Mouse (Mus musculus) liver (tissue): ENCODE data around the gene Dydc1.
A peak's percentile ranks its signal among the peaks of the same experiment; 100 is the strongest.

Experiments used
- DNase-seq: peaks from one replicate; pipeline ENCODE4 v3.0.0-alpha.2; 2020; ENCODE audit warnings: mixed read lengths

Gene Dydc1

DNA sequence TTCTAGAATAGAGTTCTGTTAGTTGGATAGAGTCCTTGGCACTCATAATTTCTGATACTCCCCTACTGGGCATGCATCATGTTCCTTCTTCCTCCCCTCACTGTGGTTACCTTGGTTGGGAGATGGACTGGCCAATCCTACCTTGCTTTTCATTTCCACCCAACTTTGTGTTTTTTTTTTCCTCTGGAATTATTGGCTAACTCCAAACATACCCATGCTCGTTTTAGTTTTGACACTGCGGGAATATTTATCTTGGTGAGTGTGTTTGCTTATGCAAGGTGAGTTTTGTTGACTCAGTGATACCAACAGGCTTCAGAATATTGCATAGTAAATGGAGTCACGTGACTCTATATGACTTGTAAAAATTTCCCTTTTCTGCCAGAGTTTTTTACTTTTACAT lies 28.0 kb downstream of the Dydc1 start:
- DNase-seq = no peak

DNA sequence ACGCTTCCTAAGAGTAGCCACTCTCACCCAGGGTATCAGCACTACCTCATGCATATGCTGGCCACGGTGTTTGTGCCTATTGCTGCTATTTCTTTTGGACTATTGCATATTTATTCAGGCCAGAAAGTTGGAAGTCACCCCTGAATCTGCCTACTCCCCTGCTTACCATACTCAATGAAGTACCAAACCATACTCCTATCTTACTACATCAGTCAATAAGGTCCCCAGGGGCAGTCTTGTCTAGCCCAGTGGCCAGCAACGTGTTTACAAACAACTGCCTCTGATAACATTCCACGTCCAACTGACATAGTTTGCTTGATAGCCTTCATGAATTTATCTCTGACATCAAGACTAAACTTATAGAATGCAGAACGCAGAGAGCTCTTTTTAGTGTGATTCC lies 28.5 kb downstream of the Dydc1 start:
- DNase-seq = no peak

DNA sequence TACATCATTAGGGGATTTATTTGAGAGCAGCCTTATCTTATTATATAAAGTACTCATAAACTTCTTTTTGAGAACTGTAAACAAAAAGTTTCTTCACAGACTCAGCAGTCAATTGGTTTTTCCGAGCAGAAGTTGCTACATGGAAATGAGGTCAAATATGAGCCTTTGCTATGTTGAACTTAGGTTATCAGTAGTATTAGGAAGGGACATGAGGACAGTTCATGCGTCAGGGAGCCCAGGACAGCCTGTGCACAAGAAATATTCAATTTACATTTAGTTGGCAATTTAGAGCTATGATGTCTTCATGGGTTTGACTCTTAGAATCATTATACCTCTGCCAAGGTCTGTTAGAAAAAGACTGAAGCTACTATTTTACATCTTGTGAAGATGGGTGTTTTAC lies 29.6 kb downstream of the Dydc1 start:
- no peak for DNase-seq

DNA sequence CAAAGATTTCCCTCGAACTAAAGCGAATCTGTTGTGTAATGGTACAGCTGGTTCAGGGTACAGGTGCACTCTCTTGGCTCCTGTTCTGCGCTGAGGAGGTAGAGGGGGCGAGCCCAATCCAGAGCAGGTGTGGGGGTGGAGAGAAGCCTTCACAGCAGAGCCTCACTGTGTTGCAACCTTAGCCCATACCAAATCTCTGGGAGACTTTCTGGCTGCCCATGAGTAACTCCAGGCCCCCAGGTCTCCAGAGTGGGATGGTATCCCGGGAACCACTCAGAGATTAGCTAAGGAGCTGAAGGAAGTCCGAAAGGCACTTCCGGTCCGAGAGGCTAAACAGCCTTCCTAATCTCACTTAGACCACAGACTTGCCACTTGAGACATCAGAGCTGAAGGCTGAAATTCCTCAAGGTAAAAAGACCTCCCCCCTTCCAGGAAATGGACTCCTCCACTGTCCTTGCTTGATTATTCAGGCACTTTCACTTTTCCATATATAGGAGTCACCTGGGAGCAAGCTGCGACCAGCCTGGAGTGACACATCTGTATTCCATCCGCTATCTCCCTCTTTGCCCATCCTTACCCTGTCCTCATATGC lies 32.2 kb downstream of the Dydc1 start, which contains the start of gene Mat1a:
Gene Mat1a, plus strand, starts transcription at position 183 of the 592 bp plus-strand sequence.
- DNase-seq = peak; percentile 26

DNA sequence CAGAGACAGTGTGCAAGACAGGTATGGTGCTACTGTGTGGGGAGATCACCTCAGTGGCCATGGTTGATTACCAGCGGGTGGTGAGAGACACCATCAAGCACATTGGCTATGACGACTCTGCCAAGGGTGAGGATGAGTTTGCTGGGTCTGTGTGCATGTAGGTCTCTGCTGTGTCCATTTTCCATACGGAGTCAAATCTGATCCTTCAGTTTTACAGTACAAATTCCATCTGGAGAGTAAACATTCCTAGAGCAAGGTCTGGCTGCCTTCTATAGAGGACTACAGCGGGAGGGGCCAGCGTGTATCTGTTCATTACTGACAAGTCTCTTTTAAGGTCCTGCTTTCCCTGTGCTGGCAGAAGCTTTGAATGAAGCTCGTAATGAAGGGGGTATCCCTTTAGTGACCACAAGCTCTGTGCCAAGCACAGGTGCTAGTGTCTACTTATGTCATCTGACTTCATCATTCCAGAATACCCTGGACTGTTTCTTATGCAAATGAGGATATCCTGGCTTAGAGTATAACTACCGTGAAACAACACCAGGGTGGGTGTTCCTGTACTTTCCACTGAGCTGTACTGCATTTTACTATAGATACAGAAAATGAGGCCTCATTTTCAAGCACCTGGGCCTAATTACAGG lies 38.4 kb downstream of the Dydc1 start:
- no peak for DNase-seq

DNA sequence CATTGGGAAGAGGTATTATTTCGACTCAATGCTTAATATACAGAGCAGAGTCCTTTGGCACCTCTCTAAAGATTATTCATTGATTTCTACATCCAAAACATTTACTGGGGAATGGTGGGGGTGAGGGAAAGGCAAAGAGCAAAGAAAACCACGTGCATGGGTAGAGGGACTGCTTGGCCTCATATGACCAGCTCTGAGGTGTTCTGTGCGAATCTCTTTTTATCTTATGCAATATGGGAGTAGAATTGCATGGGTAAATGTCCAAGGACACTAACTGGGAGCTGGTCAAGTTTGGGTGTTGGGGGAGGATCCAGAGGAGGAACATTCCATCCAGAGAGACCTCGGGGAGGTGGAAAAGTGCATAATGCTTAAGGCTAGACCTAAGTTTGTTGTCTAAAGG lies 40.2 kb downstream of the Dydc1 start:
- no peak for DNase-seq

DNA sequence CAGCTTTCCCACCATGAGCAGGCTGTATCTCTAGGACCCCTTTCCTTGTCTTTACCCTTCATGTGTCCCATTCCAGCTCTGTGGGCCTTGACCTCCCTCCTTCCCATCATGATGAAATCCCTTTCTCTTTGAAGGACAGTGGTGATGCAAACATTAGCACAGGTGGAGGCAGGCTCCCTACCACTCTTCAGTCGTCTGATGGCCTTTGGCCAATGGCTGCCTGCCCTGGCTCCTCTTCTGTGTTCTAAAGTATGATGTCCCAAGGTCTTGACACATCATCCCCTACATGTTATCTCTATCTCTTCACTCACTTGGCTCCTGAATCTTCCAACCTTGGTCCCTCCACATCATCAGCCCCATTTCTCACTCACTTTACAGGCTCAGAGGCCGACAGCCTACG lies 43.6 kb downstream of the Dydc1 start:
- DNase-seq = no peak

DNA sequence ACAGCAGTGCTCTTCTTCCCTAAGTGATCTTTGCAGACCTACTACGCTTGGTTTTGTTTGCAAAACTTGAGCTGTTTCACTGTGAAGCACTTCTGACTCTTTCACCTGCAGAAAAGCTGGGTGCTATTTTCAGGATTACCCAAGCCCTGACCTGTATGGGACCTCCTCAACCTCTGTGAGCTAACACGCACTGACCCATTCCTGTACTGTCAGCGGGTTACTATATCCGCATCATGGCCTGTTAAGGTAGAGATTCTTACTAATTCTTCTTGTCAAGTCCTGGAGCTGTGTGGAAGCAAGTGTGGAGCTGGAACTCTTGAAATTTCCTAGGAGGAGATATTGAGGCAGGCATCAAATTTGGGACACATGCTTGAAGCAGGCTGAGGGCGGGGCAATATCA lies 52.0 kb downstream of the Dydc1 start:
- DNase-seq = no peak

DNA sequence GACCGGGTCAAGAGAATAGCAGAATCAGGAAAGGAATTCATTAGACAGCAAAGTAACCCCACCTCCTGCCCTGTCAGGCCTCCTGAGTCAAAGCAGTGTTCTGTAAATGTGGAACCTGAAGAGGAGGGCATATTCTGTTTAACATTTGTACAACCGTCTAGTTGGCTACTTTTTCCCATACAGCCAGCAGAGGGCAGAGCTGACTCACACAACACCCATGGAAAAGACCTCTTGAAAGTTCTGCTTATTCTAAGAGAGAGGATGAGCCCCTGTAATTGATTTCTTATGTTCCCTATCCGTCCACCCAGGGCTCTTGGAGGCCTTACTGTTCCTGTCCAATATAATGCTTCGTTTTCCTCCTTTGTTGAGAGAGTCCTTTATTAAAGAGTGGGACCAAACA lies 55.3 kb downstream of the Dydc1 start:
- peak; percentile 30 for DNase-seq

DNA sequence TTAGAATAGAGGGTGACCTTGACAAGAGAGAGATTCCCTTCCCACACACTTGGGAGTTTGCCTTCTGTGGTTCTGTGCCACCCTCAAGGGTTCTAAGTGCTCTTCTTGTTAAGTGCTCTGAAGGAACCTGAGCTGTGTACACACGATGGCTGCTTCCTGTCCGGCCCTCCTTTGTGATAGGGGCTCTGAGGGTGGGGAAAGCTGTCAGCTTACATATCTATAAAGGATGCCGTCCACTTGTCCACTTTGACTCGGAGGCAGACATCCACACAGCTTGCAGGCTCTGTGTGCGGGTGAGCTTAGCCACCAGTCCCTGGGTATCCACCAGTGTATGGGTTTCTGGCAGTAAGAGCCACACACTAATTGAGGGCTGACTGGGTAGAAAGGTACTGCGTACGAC lies 58.8 kb downstream of the Dydc1 start, which contains the start of gene Sftpa1:
Gene Sftpa1, plus strand, starts transcription at position 243 of the 400 bp plus-strand sequence.
- DNase-seq = no peak

DNA sequence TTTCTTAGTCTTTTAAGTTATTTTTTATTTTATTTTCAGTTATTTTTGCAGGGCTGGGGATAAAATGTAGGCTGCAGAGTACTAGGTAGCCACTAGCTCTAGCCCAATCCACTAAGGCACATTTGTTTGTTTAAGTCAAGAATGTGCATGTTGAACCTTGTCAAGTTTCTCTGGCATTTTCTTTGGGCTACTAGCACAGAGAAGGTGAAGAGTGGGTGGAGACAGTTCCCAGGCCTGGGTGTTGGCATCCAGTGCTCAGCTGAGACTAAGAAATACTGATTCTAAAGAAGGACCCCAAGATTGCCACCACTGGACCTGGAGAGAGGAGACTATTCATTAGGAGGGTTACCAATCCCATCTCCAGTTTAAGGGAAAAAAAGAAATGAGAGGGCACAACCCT lies 64.3 kb downstream of the Dydc1 start:
- no peak for DNase-seq

DNA sequence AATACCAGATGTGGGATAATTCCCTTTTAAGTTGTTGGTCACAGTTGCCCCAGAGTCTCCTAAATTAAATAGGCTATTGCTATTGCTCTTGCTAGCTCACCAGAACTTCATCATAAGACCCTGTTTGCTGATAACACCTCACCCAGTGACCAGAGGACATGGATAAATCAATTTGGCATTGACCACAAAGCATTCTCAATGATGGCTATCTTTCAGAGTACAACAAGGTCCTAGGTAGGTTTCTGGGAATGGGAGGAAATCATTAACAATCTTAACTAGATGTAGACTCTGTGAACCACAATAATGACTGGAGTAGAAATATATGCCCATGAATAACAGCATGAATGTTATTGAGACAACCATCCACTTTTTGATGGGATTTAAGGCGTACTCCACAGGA lies 68.0 kb downstream of the Dydc1 start:
- DNase-seq = no peak
